Mouse (Mus musculus): Measurements from ENCODE around the gene Nkain2. TPM values are rescaled to one million over a fixed set of nuclear protein-coding genes. Genes with fewer than 3 reads are reported as not detected.
"Not testable (repeated sequence)": the region's sequence is repeated elsewhere in the genome, so short reads cannot be mapped to it uniquely, and the experiment has no call there.

The Nkain2 gene
- polyA plus RNA-seq, 1 experiment, result 0.08 TPM

GRCm38 (mm10) chr10:32058251-32058650 is 832.0 kb downstream of the Nkain2 start:
- DNase-seq (ENCODE audit: low read depth), result peak; percentile 67

GRCm38 (mm10) chr10:32052546-32053295 is 837.5 kb downstream of the Nkain2 start:
- DNase-seq (ENCODE audit: low read depth), result peak; percentile 78

- no peak for DNase-seq (ENCODE audit: low read depth)
Measured at GRCm38 (mm10) chr10:32052045-32052444, 838.2 kb downstream of the Nkain2 start.

- DNase-seq (ENCODE audit: low read depth), result no peak
Measured at GRCm38 (mm10) chr10:32029996-32030395, 860.3 kb downstream of the Nkain2 start.

GRCm38 (mm10) chr10:32018385-32018784 is 871.9 kb downstream of the Nkain2 start:
- DNase-seq (ENCODE audit: low read depth), result no peak

- no peak for DNase-seq (ENCODE audit: low read depth)
Measured at GRCm38 (mm10) chr10:32001216-32001753, 889.0 kb downstream of the Nkain2 start.

- peak; percentile 64 for DNase-seq (ENCODE audit: low read depth)
Measured at GRCm38 (mm10) chr10:31993205-31993604, 897.1 kb downstream of the Nkain2 start.

GRCm38 (mm10) chr10:31978387-31978786 is 911.9 kb downstream of the Nkain2 start:
- no peak for DNase-seq (ENCODE audit: low read depth)

GRCm38 (mm10) chr10:31947178-31947726 is 943.0 kb downstream of the Nkain2 start:
- no peak for DNase-seq (ENCODE audit: low read depth)

- no peak for DNase-seq (ENCODE audit: low read depth)
Measured at GRCm38 (mm10) chr10:31931961-31932360, 958.3 kb downstream of the Nkain2 start.

- no peak for DNase-seq (ENCODE audit: low read depth)
Measured at GRCm38 (mm10) chr10:31927657-31928056, 962.6 kb downstream of the Nkain2 start.

GRCm38 (mm10) chr10:31920901-31921300 is 969.4 kb downstream of the Nkain2 start:
- not testable (repeated sequence) for DNase-seq (ENCODE audit: low read depth)

- no peak for DNase-seq (ENCODE audit: low read depth)
Measured at GRCm38 (mm10) chr10:31907488-31907887, 982.8 kb downstream of the Nkain2 start.

- DNase-seq (ENCODE audit: low read depth), result no peak
Measured at GRCm38 (mm10) chr10:31899501-31899900, 990.8 kb downstream of the Nkain2 start.

- no peak for DNase-seq (ENCODE audit: low read depth)
Measured at GRCm38 (mm10) chr10:31873323-31873895, 1016.9 kb downstream of the Nkain2 start.

- DNase-seq (ENCODE audit: low read depth), result no peak
Measured at GRCm38 (mm10) chr10:31868275-31868674, 1022.0 kb downstream of the Nkain2 start.

GRCm38 (mm10) chr10:31827041-31827440 is 1063.2 kb downstream of the Nkain2 start:
- no peak for DNase-seq (ENCODE audit: low read depth)

- DNase-seq (ENCODE audit: low read depth), result no peak
Measured at GRCm38 (mm10) chr10:31812543-31812942, 1077.7 kb downstream of the Nkain2 start.

GRCm38 (mm10) chr10:31742443-31743057 is 1147.7 kb downstream of the Nkain2 start:
- peak; percentile 1 for DNase-seq (ENCODE audit: low read depth)

GRCm38 (mm10) chr10:31728036-31728435 is 1162.2 kb downstream of the Nkain2 start:
- DNase-seq (ENCODE audit: low read depth), result no peak

GRCm38 (mm10) chr10:31647270-31647669 is 1243.0 kb downstream of the Nkain2 start:
- no peak for DNase-seq (ENCODE audit: low read depth)

GRCm38 (mm10) chr10:31646083-31646482 is 1244.2 kb downstream of the Nkain2 start:
- no peak for DNase-seq (ENCODE audit: low read depth)

All from gonadal fat pad, adult 2 months (tissue).